ENCODE assay signal across 31 mouse cellular contexts in the genomic region with DNA sequence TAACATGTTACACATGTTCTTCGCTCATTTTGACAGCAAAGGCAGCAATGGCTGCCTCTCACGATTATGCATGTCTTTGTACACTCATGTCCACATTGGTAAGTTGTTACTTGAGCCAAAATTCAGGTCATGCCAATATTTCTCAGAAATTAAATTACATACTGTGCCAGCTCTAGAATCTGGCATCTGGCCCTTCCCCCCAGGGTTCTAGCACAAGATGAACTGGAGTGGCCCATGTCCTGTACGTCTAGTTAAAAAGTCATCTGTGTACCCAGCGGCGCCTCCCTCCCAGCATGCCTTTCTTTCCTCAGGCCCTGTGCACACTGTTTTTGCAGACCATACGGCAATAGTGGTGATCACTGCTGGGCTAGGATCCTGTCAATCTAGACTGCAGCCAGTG. TPM values are rescaled to one million over a fixed set of nuclear protein-coding genes. Genes with fewer than 3 reads are reported as not detected.
"Had no signal": no experiment of that assay in that cellular context is flagged by ENCODE, and none has a peak within 500 bp of the region (broad histone marks: within the 10 kb centered on the region; RNA-seq: fewer than 3 reads in every experiment).

No protein-coding gene starts in this region.

- H3K4me3 ChIP-seq: heart, embryonic 12.5 days; heart, embryonic 13.5 days; heart, embryonic 15.5 days; hindbrain, embryonic 10.5 days; hindbrain, embryonic 12.5 days; hindbrain, embryonic 13.5 days; hindbrain, embryonic 15.5 days; intestine, embryonic 15.5 days; kidney, embryonic 15.5 days; layer of hippocampus, adult 2 months; left cerebral cortex, adult 2 months had no signal

- H3K4me1 ChIP-seq: heart, embryonic 15.5 days; hindbrain, embryonic 10.5 days; hindbrain, embryonic 12.5 days; hindbrain, embryonic 13.5 days; hindbrain, embryonic 15.5 days; intestine, embryonic 15.5 days; kidney, embryonic 15.5 days had no signal

- H3K27ac ChIP-seq: heart, embryonic 13.5 days; heart, embryonic 15.5 days; hindbrain, embryonic 10.5 days; hindbrain, embryonic 12.5 days; hindbrain, embryonic 13.5 days; hindbrain, embryonic 14.5 days; hindbrain, embryonic 15.5 days; hindbrain, postnatal 0 days; intestine, embryonic 15.5 days; kidney, embryonic 15.5 days; kidney, postnatal 0 days; layer of hippocampus, adult 2 months; left cerebral cortex, adult 2 months had no signal

- DNase-seq: heart, postnatal 10 days; heart, postnatal 14 days; heart, postnatal 36 days; heart, postnatal 4 days; kidney, adult 11 months; kidney, adult 18-20 months; kidney, adult 2 months; kidney, adult 8-10 months; kidney, adult 9 months; kidney, postnatal 10 days; kidney, postnatal 14 days; kidney, postnatal 25 days; kidney, postnatal 36 days; kidney, postnatal 4 days; layer of hippocampus, adult 9-11 months; layer of hippocampus, postnatal 36 days had no signal

- H3K27me3 ChIP-seq: hindbrain, embryonic 12.5 days; hindbrain, embryonic 13.5 days; hindbrain, embryonic 15.5 days; intestine, embryonic 15.5 days; kidney, embryonic 15.5 days had no signal

RNA-seq across cellular contexts. Expression of gene Cxcl12, which starts 23.4 kb away (rescaled TPM):
- polyA plus RNA-seq: inflammation-experienced regulatory T-cells, adult 6 months had no signal
